Mouse (Mus musculus) liver, postnatal 0 days (tissue): ENCODE results near the gene A730061H03Rik.

Experiments used
- CTCF ChIP-seq: sonication (generic); IDR thresholded peaks from 2 replicates; pipeline ENCODE4 v1.5.1; 2016; ENCODE audit warnings: antibody characterized with exemption, low read depth
- EP300 ChIP-seq: IDR thresholded peaks from 2 replicates; pipeline ENCODE4 v1.6.1; 2016; ENCODE audit warnings: antibody characterized with exemption, low read depth, mild to moderate bottlenecking

DNA sequence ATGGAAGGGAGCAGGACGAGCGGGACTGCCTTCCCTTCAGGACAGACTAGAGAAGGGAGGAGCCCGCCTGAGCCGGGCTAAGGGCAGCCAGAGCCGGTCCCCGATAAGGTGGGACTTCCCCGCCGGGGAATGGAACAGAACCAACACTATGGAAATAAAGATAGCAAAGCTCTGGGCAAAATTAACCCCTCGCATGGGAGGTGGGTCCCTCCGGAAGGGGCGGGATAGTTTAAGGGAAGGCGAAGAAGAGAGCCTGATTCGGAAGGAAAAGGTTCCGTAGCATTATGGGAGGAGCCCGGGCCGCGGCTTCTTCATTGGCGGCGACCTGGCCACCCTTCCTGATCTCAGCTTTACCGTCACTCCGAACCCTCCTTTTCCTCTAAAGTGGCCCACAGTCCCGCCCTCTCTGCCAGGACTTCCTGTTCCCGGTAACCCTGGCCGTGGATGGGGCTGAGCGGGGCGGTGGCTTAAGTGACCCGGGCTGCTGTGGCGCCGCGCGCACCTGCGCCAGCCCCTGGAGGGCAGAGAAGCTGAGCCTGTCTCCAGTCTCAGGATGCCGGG is 31.2 kb upstream of the A730061H03Rik start, which contains the start of gene Rnf31:
- TF ChIP-seq EP300, result peak; percentile 71; the same call in 1 of the 2 replicates
- no peak for TF ChIP-seq CTCF
